ENCODE assay signal across 8 mouse cellular contexts in genomic region chr5:128733955-128734354, GRCm38 (mm10). TPM values are rescaled to one million over a fixed set of nuclear protein-coding genes. Genes with fewer than 3 reads are reported as not detected.
DNase-seq lines count a peak whose midpoint lies in the region; ATAC-seq and TF ChIP-seq lines count a peak whose summit lies in the region.
"Had no signal": no experiment of that assay in that cellular context is flagged by ENCODE, and none has a peak within 500 bp of the region (broad histone marks: within the 10 kb centered on the region; RNA-seq: fewer than 3 reads in every experiment).

No protein-coding gene starts in this region.

- H3K9me3 ChIP-seq in embryonic facial prominence, embryonic 14.5 days (ENCODE audit: control insufficient read depth, low read length), result no peaks in the 10 kb centered on the region

- no peak overlapping the region for H3K27ac ChIP-seq in spleen, adult 2 months (ENCODE audit: insufficient read depth, low read length)
- no peak overlapping the region for H3K27ac ChIP-seq in embryonic facial prominence, embryonic 14.5 days (replicated peaks; ENCODE audit: low read depth, low read length)

- no peak overlapping the region for H3K4me3 ChIP-seq in spleen, adult 2 months (ENCODE audit: extremely low read depth, insufficient read depth, insufficient read length)
- no peak overlapping the region for H3K4me3 ChIP-seq in embryonic facial prominence, embryonic 14.5 days (ENCODE audit: low read depth, low read length)

- peak; percentile 18; the same call in 1 of the 2 replicates for TF ChIP-seq CTCF in spleen, adult 2 months (IDR thresholded peaks at IDR 0.05; ENCODE audit: extremely low read depth, insufficient read depth, insufficient read length, insufficient replicate concordance)

- no peak overlapping the region for H3K9ac ChIP-seq in embryonic facial prominence, embryonic 14.5 days (ENCODE audit: low read depth, low read length)

- no peak overlapping the region for H3K4me2 ChIP-seq in embryonic facial prominence, embryonic 14.5 days (ENCODE audit: low read depth, low read length)

- no peak for DNase-seq in spleen, adult 2 months (ENCODE audit: low read depth in 1 of 2, low spot score in 2 of 2)
- no peak for DNase-seq in spleen, postnatal 4 days (ENCODE audit: low spot score in 2 of 2)
- peak; percentile 39 for DNase-seq in adrenal gland, postnatal 25 days
- DNase-seq in embryonic facial prominence, embryonic 14.5 days (ENCODE audit: low spot score), result peak; percentile 82
- peak; percentile 63 to 74 for DNase-seq in kidney, postnatal 4 days
- peak; percentile 50 for DNase-seq in lung, postnatal 14 days
- peak; percentile 30 to 50 for DNase-seq in right cerebral cortex, postnatal 36 days (ENCODE audit: low spot score in 2 of 2)

- H3K36me3 ChIP-seq in spleen, adult 2 months (ENCODE audit: control insufficient read depth, insufficient read depth, low read length), result no peaks in the 10 kb centered on the region
- H3K36me3 ChIP-seq in embryonic facial prominence, embryonic 14.5 days (ENCODE audit: control insufficient read depth, insufficient read depth, low read length), result no peaks in the 10 kb centered on the region

- H3K4me1 ChIP-seq in spleen, adult 2 months (ENCODE audit: control insufficient read depth, insufficient read depth, insufficient read length), result no peaks in the 10 kb centered on the region
- H3K4me1 ChIP-seq in embryonic facial prominence, embryonic 14.5 days (ENCODE audit: control insufficient read depth, insufficient read depth, low read length), result no peaks in the 10 kb centered on the region

- peak; percentile 60 for ATAC-seq in embryonic facial prominence, embryonic 14.5 days (ENCODE audit: low read depth)

- TF ChIP-seq POLR2A in spleen, adult 2 months (IDR thresholded peaks at IDR 0.05; ENCODE audit: low read depth, low read length), result no peak

- H3K27me3 ChIP-seq in spleen, adult 2 months (ENCODE audit: control insufficient read depth, insufficient read depth, low read length), result no peaks in the 10 kb centered on the region
- H3K27me3 ChIP-seq in embryonic facial prominence, embryonic 14.5 days (replicated peaks; ENCODE audit: control insufficient read depth, insufficient read depth, low read length), result peaks cover under 1% of the 10 kb centered on the region; the same call in 1 of the 2 replicates

- 6% methylated on average over 6 of the region's 6 CpGs for WGBS in spleen, adult 2 months
- 4% methylated on average over 6 of the region's 6 CpGs for WGBS in embryonic facial prominence, embryonic 14.5 days

RNA-seq across cellular contexts. Expression of gene Piwil1, which starts 31.6 kb away (rescaled TPM):
- polyA plus RNA-seq in spleen, adult 2 months (2012; rRNA removed), result not detected in 2 replicates
- not detected in 2 replicates for total RNA-seq in adrenal gland, postnatal 25 days (2021)
- polyA plus RNA-seq in embryonic facial prominence, embryonic 14.5 days (2014; fragmentation: Nextera tagmentation; extraction: Ambion mirVana), result 0.07 TPM in 1 of 2 replicates, not detected in the other
- polyA plus RNA-seq: stomach, embryonic 16.5 days had no signal

Comparison
In these comparisons a context has a peak if more than half of its experiments do, and no peak if none do; other contexts are left out.
1. DNase-seq: peak in adrenal gland, postnatal 25 days (single experiment), embryonic facial prominence, embryonic 14.5 days (single experiment), kidney, postnatal 4 days (2 of 2), lung, postnatal 14 days (single experiment) and right cerebral cortex, postnatal 36 days (2 of 2); none in spleen, adult 2 months (0 of 2) and spleen, postnatal 4 days (0 of 2).